ENCODE assay signal across 22 mouse cellular contexts in the genomic region with DNA sequence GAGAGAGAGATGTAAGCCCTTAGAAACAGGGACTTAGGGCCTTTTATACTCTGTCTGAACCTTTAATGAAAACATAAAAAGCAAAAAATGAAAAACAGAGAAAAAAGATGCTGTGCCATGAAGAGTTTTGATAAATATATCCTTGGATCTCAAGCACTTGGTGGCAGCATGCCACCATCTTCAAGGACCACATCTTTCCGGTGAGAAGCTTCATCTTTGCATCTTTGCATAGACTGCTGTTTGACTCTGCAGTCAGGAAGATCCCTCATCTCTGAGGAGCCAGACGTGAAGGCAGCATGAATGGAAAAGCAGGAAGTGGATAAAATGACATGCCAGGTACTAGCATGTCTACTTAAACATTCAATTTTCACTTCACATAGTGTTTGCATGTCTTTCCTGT.
"Had no signal": no experiment of that assay in that cellular context is flagged by ENCODE, and none has a peak within 500 bp of the region (broad histone marks: within the 10 kb centered on the region; RNA-seq: fewer than 3 reads in every experiment).

No protein-coding gene starts in this region.

- H3K4me3 ChIP-seq: layer of hippocampus, adult 2 months; limb, embryonic 10.5 days; limb, embryonic 13.5 days; liver, embryonic 12.5 days; liver, embryonic 15.5 days; lung, embryonic 15.5 days; megakaryocyte, embryonic 14.5 days; midbrain, embryonic 10.5 days; midbrain, embryonic 13.5 days; myocyte; neural tube, embryonic 13.5 days had no signal

- H3K4me1 ChIP-seq: limb, embryonic 10.5 days; limb, embryonic 13.5 days; liver, embryonic 12.5 days; liver, embryonic 15.5 days; lung, embryonic 15.5 days; megakaryocyte, embryonic 14.5 days; midbrain, embryonic 10.5 days; midbrain, embryonic 13.5 days; neural tube, embryonic 13.5 days had no signal

- DNase-seq: kidney, adult 18-20 months; kidney, postnatal 25 days; layer of hippocampus, adult 9-11 months; liver; lung, adult 18-20 months; lung, postnatal 10 days; lung, postnatal 36 days; thymus, postnatal 14 days; thymus, postnatal 4 days had no signal

- H3K27me3 ChIP-seq: limb, embryonic 13.5 days; liver, embryonic 12.5 days; liver, embryonic 15.5 days; lung, embryonic 15.5 days; megakaryocyte, embryonic 14.5 days; midbrain, embryonic 13.5 days; neural tube, embryonic 13.5 days had no signal

- H3K36me3 ChIP-seq: limb, embryonic 10.5 days; limb, embryonic 13.5 days; liver, embryonic 12.5 days; liver, embryonic 15.5 days; lung, embryonic 15.5 days; midbrain, embryonic 10.5 days; midbrain, embryonic 13.5 days; neural tube, embryonic 13.5 days had no signal

- H3K27ac ChIP-seq: kidney, postnatal 0 days; layer of hippocampus, adult 2 months; limb, embryonic 10.5 days; limb, embryonic 13.5 days; liver, embryonic 12.5 days; liver, embryonic 15.5 days; lung, embryonic 15.5 days; midbrain, embryonic 10.5 days; midbrain, embryonic 13.5 days; neural tube, embryonic 13.5 days; stomach, postnatal 0 days had no signal
